Mouse (Mus musculus): Measurements from ENCODE around the gene Mageh1.
"Not testable (repeated sequence)": the region's sequence is repeated elsewhere in the genome, so short reads cannot be mapped to it uniquely, and the experiment has no call there.

The Mageh1 gene

DNA sequence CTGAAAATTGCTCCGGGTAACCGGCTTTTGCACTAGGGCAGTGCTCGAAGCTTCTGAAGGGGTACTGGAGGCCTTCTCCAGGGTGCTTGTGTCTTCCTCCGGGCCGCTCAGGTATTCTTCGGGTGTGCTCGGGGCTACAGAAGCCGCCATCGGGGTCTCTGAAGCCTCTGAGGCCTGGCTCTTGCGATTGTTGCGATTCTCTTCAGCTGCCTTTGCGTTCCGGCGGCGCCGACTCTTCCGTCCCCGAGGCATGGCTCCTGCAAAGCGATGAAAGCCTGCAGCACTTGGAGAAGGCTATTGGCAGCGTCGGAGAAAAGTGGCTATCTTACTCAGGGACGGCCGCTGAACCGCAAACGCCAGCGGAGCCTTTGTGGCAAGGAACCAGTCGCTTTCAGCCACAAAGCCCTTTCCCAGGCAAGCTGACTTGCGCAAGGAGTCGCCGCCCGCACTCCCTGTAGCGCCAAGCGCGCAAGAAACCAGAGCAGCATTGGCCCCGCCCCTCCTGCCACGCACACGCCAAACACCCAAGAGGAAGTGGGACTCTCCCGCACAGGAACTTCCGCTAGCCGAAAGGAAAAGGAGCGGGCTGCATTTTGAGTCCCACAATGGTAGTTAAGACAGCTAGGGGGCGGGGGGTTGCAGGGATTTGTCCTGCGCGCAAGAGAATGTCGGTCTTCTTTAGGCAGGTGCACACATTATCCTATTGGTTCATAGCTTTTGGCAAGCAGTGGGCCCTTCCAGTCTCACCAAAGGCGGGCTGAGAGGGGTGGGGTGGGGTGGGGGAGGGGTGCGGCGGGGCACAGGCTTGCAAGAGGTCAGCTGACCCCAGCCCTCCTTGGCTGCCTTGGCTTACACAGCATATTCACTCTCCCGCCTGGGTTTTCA, at the start of gene Mageh1:
Gene Mageh1 (minus strand): TSS at position 489 of the 885 bp plus-strand sequence.
- peak; percentile 79 for DNase-seq

DNA sequence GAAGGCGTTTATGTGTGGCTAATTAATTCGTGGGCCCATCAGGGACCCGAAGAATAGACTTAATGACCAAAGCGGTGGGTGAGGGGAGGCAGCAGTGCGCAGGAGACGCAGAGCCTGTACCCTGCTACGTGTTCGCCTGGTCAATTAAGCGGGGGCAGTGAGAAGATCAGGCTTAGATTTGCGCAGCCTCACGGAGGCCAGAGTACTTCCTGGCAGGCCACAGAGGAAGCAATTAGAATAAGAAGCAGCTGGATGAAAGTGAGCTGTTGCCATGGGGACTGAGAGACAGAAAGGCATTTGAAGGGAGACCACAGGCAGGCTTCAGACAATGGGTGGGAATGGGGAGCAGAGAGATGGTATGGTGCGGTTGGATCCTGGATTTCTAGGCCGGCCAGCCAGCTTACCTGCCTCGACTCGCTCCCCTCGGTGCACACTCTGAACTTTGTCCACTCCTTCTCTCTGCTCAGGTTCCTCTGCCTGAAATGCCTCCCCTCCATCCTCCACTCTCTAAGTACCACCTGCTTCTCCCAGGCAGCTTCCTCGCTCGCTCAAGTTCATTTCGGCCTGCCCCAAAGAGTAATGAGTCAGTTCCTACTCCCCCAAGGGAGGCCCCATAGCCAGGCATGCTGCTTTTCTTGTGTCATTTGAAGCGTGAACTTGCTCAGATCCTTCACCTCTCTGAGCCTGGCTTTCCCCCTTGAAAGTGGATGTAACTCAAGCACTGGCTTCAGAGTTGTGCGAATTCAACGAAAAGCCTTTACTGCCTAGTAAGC, 783 bp upstream of the Mageh1 start:
- DNase-seq: not testable (repeated sequence)

DNA sequence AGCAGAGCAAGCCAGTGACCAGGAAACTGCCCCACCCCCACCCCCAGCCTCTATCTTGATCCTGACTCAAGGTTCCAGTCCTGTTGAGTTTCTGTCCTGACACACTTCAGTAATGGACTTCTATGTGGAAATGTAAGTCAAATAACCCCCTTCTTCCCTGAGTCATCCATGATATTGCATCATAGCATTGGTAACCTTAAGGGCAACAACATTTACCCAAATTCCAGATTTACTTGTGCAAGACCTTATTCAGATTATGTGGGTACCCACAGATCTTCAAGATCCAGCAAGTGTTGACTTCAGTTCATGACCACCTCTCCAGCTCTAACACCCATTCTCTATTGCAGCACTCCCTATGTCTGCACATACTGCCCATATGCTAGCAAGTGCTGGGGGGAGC, 5.8 kb downstream of the Mageh1 start:
- not testable (repeated sequence) for DNase-seq

DNA sequence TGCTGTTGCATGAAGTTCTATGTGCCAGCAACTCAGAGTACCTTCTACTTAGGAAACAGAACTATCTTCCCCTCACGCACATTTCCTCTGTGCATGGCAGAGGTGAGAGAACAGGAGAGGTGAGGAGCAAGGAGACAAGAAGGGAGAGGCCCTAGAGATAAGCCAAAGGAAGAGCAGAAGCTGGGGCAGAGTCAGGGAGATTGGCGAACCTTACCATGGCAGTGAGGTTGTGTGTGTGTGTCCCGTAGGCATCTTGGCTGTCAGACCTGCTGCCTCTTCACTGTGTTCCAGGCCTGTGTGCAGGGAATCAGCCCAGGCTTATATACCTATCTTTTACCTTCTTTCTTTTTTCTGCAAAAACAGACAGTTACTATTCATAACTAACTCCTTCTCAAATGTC, 11.7 kb downstream of the Mageh1 start:
- DNase-seq: not testable (repeated sequence)

DNA sequence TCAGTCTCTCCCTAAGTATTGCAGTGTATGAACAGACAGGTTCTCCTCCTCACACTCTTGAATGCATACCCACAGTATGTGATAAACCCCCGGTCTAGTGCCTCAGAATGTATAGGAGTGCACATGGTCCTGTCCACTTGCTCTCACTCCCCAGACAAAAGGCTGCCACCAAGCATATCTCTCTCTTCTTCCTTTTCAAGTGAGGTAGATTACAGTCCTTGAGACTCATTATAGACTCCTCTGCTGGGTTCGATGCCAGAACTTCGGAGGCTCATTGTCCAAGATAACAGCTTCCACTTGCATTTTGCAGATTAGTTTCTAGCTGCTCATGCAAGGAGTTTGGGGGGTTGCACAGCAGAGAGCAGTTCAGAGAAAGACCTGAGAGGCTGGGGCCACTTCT, 12.1 kb downstream of the Mageh1 start:
- not testable (repeated sequence) for DNase-seq

DNA sequence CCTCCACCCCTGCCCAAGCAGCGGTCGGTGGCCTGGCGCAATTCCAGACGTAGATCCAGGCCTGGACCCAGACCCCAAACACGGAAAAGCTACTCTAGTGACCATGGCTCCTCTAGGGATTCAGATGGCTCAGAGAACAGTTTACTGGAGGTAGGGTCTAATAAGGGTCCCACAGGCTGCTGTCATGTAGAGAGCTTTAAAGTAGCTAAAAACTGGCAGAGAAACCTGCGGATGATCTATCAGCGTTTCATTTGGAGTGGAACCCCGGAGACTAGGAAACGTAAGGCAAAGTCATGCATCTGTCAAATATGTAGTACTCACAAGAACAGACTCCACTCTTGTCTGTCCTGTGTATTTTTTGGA, 29.7 kb downstream of the Mageh1 start:
- no peak for DNase-seq

DNA sequence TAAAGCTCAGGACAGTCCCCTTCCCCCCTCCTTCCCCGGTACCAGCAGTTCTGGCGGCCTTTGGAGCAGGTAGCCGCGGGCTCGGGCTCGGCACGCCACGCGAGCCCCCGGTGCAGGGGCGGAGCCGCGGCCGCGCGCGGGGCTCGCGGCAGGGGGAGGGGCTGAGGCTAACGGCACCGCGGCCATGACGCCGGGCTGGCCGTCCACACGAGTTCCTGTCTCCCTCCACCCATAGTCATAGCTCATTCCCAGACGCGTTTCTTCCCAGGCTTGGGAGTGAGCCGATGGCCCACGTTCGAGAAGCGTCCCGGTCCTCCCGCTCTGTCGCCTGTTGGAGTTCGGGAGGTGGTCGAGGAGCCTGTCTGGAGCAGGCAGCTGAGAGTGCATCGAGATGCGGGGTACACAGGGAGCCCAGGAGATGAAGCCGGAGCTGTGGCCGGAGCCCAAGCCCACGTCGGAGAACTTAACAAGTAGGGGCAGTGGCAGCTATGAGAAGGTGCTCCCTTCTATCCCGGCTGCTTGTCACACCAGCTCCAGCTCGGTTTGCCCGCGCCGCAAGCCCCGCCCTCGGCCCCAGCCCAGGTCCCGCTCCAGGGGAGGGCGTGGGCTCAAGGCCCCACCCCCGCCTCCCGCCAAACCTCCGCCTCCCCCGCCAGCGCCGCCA, 30.2 kb downstream of the Mageh1 start:
- peak; percentile 55 for DNase-seq

DNA sequence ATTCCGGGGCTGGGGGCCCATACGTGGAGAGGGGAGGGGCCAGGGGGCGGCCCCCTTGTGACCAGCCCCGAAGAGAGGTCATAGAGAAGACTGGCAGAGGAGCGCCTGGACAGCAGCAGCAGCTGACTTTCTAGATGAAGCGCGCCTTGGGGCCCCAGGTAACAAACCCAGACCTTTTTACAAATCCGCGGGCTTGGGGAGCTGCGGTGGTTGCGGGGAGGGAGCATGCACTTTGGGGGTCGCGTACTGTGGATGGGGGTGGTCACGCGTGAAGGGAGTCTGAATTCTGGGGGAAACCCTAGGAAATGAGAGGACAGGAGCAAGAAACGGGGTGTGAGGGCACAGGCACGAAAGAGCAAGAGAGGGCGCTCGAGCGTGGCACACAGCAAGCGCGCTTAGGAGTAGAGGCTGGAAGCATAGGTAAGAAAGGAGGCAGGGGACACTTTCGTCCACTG, 31.0 kb downstream of the Mageh1 start, which contains the start of gene Usp51:
Gene Usp51 (plus strand): TSS at position 83 of the 455 bp plus-strand sequence.
- DNase-seq: peak; percentile 42

DNA sequence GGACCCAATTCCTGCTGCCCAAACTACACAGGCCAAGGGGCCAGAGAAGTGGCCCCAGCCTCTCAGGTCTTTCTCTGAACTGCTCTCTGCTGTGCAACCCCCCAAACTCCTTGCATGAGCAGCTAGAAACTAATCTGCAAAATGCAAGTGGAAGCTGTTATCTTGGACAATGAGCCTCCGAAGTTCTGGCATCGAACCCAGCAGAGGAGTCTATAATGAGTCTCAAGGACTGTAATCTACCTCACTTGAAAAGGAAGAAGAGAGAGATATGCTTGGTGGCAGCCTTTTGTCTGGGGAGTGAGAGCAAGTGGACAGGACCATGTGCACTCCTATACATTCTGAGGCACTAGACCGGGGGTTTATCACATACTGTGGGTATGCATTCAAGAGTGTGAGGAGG, 41.3 kb downstream of the Mageh1 start:
- DNase-seq: not testable (repeated sequence)

DNA sequence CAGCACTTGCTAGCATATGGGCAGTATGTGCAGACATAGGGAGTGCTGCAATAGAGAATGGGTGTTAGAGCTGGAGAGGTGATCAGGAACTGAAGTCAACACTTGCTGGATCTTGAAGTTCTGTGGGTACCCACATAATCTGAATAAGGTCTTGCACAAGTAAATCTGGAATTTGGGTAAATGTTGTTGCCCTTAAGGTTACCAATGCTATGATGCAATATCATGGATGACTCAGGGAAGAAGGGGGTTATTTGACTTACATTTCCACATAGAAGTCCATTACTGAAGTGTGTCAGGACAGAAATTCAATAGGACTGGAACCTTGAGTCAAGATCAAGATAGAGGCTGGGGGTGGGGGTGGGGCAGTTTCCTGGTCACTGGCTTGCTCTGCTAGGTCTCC, 47.5 kb downstream of the Mageh1 start:
- DNase-seq: not testable (repeated sequence)

Data from right cerebral cortex, postnatal 4 days (tissue).